Mouse (Mus musculus) limb, embryonic 14.5 days (tissue): ENCODE measurements around the gene Ssh3. TPM values are rescaled to one million over a fixed set of nuclear protein-coding genes. Genes with fewer than 3 reads are reported as not detected.

Experiments used
- ATAC-seq: fragments of 200-750 bp; cut with Nextera tagmentation; 2 replicates; pipeline ENCODE4 v1.8.0; 2017; ENCODE audit warnings: low read depth, moderate number of reproducible peaks, moderate TSS enrichment; ENCODE audit not compliant: low FRiP score
- DNase-seq: peaks from one replicate; pipeline ENCODE4 v3.0.0-alpha.2; 2015; ENCODE audit warnings: low spot score
- H3K27ac ChIP-seq: fragments of 300-500 bp; sonication (generic); replicated peaks from 2 replicates; pipeline ENCODE4 v1.5.1; 2014; ENCODE audit warnings: low read depth, mild to moderate bottlenecking, low read length, moderate library complexity, mixed read lengths
- H3K27me3 ChIP-seq: fragments of 300-500 bp; sonication (generic); 2 replicates; pipeline ENCODE4 v1.6.1; 2014; ENCODE audit warnings: low read length, mixed read lengths; ENCODE audit not compliant: control insufficient read depth, insufficient read depth
- H3K36me3 ChIP-seq: fragments of 300-500 bp; sonication (generic); 2 replicates; pipeline ENCODE4 v1.6.1; 2014; ENCODE audit warnings: mild to moderate bottlenecking, low read length, moderate library complexity, mixed read lengths; ENCODE audit not compliant: control insufficient read depth, insufficient read depth
- H3K4me1 ChIP-seq: fragments of 300-500 bp; sonication (generic); 2 replicates; pipeline ENCODE4 v1.6.1; 2014; ENCODE audit warnings: antibody characterized with exemption, low read length, mixed read lengths; ENCODE audit not compliant: control insufficient read depth, insufficient read depth
- H3K4me2 ChIP-seq: fragments of 300-500 bp; sonication (generic); replicated peaks from 2 replicates; pipeline ENCODE4 v1.6.1; 2014; ENCODE audit warnings: low read depth, mild to moderate bottlenecking, low read length, moderate library complexity; ENCODE audit not compliant: severe bottlenecking
- H3K4me3 ChIP-seq: fragments of 300-500 bp; sonication (generic); replicated peaks from 2 replicates; pipeline ENCODE4 v1.5.1; 2014; ENCODE audit warnings: low read length
- H3K9ac ChIP-seq: fragments of 300-500 bp; sonication (generic); 2 replicates; pipeline ENCODE4 v1.6.1; 2014; ENCODE audit warnings: mild to moderate bottlenecking, low read depth, low read length, moderate library complexity; ENCODE audit not compliant: severe bottlenecking
- H3K9me3 ChIP-seq: fragments of 300-500 bp; sonication (generic); 2 replicates; pipeline ENCODE4 v1.6.1; 2016; ENCODE audit warnings: low read length; ENCODE audit not compliant: control insufficient read depth
- POLR2A ChIP-seq: fragments of 200-500 bp; IDR thresholded peaks from 2 replicates; pipeline ENCODE4 v1.8.0; 2012; ENCODE audit warnings: inconsistent platforms, mild to moderate bottlenecking, moderate library complexity, borderline replicate concordance; ENCODE audit not compliant: insufficient read depth, insufficient read length; ENCODE audit errors: extremely low read depth
- WGBS: fragments of 180-500 bp; shearing (Covaris S2); extraction: QIAGEN DNeasy Blood & Tissue Kit; methylation state at CpG from one replicate; pipeline ENCODE4 v1.1.7; 2014; 5-methylcytosine and 5-hydroxymethylcytosine counted together
- polyA plus RNA-seq, 2 experiments: library from polyadenylated mRNA; depleted of rRNA in 1 of 2; stranded (reverse) in 1 of 2; unstranded in 1 of 2; fragments of >200 nt; fragmentation: Nextera tagmentation in 1 of 2; extraction: Ambion mirVana in 1 of 2; gene quantifications; 2 replicates each; pipeline versions ENCODE4 v1.2.1 to v1.2.3; 2012 to 2014

The Ssh3 gene
- polyA plus RNA-seq, 2 experiments, result 22.3 to 57.5 TPM

DNA sequence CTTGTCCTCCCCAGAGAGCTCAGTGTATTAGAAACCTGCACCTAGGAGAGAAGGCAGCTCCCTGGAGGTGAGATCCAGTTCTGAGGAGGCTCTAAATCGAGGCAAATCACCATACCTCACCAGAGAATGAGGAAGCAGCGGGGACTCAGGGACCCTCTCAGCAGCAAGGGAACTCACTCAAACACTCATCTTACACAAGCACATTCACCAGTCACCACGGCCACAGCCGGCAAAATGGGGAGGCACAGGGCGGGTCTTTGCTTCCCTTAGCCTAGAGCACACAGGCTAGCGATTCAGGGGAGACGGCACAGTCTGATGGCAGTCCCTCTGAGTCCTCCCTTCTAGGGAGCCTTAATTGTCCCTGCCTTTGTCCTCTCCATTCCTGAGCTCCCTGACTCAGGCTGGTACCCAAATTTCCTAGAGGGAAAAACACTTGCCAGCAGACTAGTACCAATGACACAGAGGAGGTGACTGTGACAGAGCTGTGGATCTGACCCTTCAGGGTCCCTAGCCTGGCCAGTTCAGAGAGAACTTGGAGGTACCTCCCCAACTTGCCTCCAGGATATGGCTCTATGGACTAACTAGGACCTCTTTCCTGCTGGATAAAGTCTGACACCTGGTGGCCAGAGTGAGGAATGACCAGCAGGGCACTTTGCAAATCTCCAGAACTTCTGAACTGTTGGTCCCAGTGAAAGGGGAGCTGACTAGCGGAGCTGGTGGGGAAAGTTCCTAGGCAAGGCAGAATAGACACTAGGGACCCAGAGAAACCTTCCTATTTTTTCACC is 40.9 kb downstream of the Ssh3 start:
- Histone ChIP-seq H3K36me3 (peaks cover 1% of the 10 kb centered on the region; the same call in 1 of the 2 replicates), H3K27ac (no peak overlapping the region), H3K9ac (no peak overlapping the region), H3K4me3 (no peak overlapping the region), H3K4me2 (no peak overlapping the region), H3K9me3 (no peaks in the 10 kb centered on the region), H3K4me1 (peaks cover 9% of the 10 kb centered on the region; the same call in 1 of the 2 replicates), H3K27me3 (no peaks in the 10 kb centered on the region)
- TF ChIP-seq POLR2A, result no peak
- ATAC-seq (peak; percentile 63; the same call in 1 of the 2 replicates), DNase-seq (peak; percentile 80)
- 12% methylated on average over 8 of the region's 8 CpGs for WGBS

- Histone ChIP-seq H3K9me3 (no peaks in the 10 kb centered on the region), H3K4me3 (no peak overlapping the region), H3K36me3 (peaks cover 7% of the 10 kb centered on the region), H3K9ac (no peak overlapping the region), H3K4me2 (no peak overlapping the region), H3K27me3 (no peaks in the 10 kb centered on the region), H3K4me1 (peaks cover 8% of the 10 kb centered on the region; the same call in 1 of the 2 replicates), H3K27ac (no peak overlapping the region)
- no peak for ATAC-seq
- 70% methylated on average over 5 of the region's 5 CpGs for WGBS
- TF ChIP-seq POLR2A, result no peak
- DNase-seq, result no peak
Observed at GRCm38 (mm10) chr19:4227446-4227845, 41.5 kb downstream of the Ssh3 start.

GRCm38 (mm10) chr19:4226779-4227178 is 42.2 kb downstream of the Ssh3 start:
- Histone ChIP-seq H3K27me3 (no peaks in the 10 kb centered on the region), H3K36me3 (peaks cover 14% of the 10 kb centered on the region), H3K9ac (no peak overlapping the region), H3K4me3 (no peak overlapping the region), H3K27ac (no peak overlapping the region), H3K9me3 (no peaks in the 10 kb centered on the region), H3K4me2 (no peak overlapping the region), H3K4me1 (0 out of 2 replicates have a peak, but pooled peaks cover 4% of the 10 kb centered on the region)
- 88% methylated on average over 7 of the region's 7 CpGs for WGBS
- TF ChIP-seq POLR2A, result no peak
- DNase-seq (no peak), ATAC-seq (no peak)

DNA sequence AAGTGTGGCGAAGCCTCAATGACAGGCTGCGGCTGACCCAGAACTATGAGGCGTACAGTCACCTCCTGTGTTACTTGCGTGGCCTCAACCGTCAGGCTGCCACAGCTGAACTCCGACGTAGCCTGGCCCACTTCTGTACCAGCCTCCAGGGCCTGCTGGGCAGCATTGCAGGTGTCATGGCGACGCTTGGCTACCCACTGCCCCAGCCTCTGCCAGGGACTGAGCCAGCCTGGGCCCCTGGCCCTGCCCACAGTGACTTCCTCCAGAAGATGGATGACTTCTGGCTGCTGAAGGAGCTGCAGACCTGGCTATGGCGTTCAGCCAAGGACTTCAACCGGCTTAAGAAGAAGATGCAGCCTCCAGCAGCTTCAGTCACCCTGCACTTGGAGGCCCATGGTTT is 46.8 kb downstream of the Ssh3 start:
- Histone ChIP-seq H3K36me3 (peaks cover 14% of the 10 kb centered on the region), H3K4me3 (no peak overlapping the region), H3K27me3 (no peaks in the 10 kb centered on the region), H3K4me1 (peaks cover 26% of the 10 kb centered on the region), H3K9me3 (no peaks in the 10 kb centered on the region), H3K27ac (no peak overlapping the region; the same call in 1 of the 2 replicates), H3K9ac (no peak overlapping the region), H3K4me2 (no peak overlapping the region)
- DNase-seq, result no peak
- 74% methylated on average over 9 of the region's 11 CpGs for WGBS
- TF ChIP-seq POLR2A, result no peak
- ATAC-seq, result no peak

GRCm38 (mm10) chr19:4220957-4221743 is 47.8 kb downstream of the Ssh3 start:
- H3K9me3 ChIP-seq, result no peaks in the 10 kb centered on the region
- H3K4me1 ChIP-seq, result peaks cover 36% of the 10 kb centered on the region
- ATAC-seq (no peak), DNase-seq (no peak)
- H3K27me3 ChIP-seq, result no peaks in the 10 kb centered on the region
- no peak overlapping the region for H3K27ac ChIP-seq
- 35% methylated on average over 14 of the region's 14 CpGs for WGBS
- H3K4me3 ChIP-seq, result no peak overlapping the region
- H3K36me3 ChIP-seq, result peaks cover 14% of the 10 kb centered on the region
- H3K9ac ChIP-seq, result no peak overlapping the region; the same call in 1 of the 2 replicates
- no peak overlapping the region for H3K4me2 ChIP-seq
- no peak for TF ChIP-seq POLR2A
